Mouse (Mus musculus): ENCODE data around the gene Gm37240. TPM values are rescaled to one million over a fixed set of nuclear protein-coding genes. Genes with fewer than 3 reads are reported as not detected.
A peak's percentile ranks its signal among the peaks of the same experiment; 100 is the strongest.

Gene Gm37240
- polyA plus RNA-seq, 1 experiment from 2014 or later = 0.52 TPM

GRCm38 (mm10) chr3:85592640-85593252 is 294.6 kb downstream of the Gm37240 start:
- no peaks in the 10 kb centered on the region for H3K9me3 ChIP-seq (ENCODE audit: control insufficient read depth, low read length)
- H3K4me3 ChIP-seq (ENCODE audit: low read depth, low read length) = no peak overlapping the region
- DNase-seq (ENCODE audit: low spot score) (no peak), ATAC-seq (ENCODE audit: low FRiP score) (no peak)
- H3K4me2 ChIP-seq (replicated peaks; ENCODE audit: low read depth, low read length) = no peak overlapping the region
- no peak overlapping the region for H3K27ac ChIP-seq (ENCODE audit: low read depth, low read length)
- H3K9ac ChIP-seq (ENCODE audit: low read depth, low read length) = no peak overlapping the region
- H3K36me3 ChIP-seq (ENCODE audit: control insufficient read depth, insufficient read depth, low read length) = no peaks in the 10 kb centered on the region
- 93% methylated on average over 5 of the region's 5 CpGs for WGBS
- H3K4me1 ChIP-seq (replicated peaks; ENCODE audit: control insufficient read depth, insufficient read depth, low read length) = no peaks in the 10 kb centered on the region
- no peaks in the 10 kb centered on the region for H3K27me3 ChIP-seq (ENCODE audit: control insufficient read depth, insufficient read depth, low read length)

- no peak for ATAC-seq (ENCODE audit: low FRiP score)
- H3K4me2 ChIP-seq (replicated peaks; ENCODE audit: low read depth, low read length) = no peak overlapping the region
- WGBS = 80% methylated on average over 4 of the region's 4 CpGs
Measured at GRCm38 (mm10) chr3:85592067-85592466, 295.3 kb downstream of the Gm37240 start.

GRCm38 (mm10) chr3:85590090-85590754 is 297.1 kb downstream of the Gm37240 start:
- H3K27ac ChIP-seq (ENCODE audit: low read depth, low read length) = no peak overlapping the region
- H3K9ac ChIP-seq (ENCODE audit: low read depth, low read length) = no peak overlapping the region
- H3K4me1 ChIP-seq (replicated peaks; ENCODE audit: control insufficient read depth, insufficient read depth, low read length) = no peaks in the 10 kb centered on the region
- no peak overlapping the region for H3K4me2 ChIP-seq (replicated peaks; ENCODE audit: low read depth, low read length)
- H3K9me3 ChIP-seq (ENCODE audit: control insufficient read depth, low read length) = no peaks in the 10 kb centered on the region
- no peak overlapping the region for H3K4me3 ChIP-seq (ENCODE audit: low read depth, low read length)
- no peak for DNase-seq (ENCODE audit: low spot score)
- H3K27me3 ChIP-seq (ENCODE audit: control insufficient read depth, insufficient read depth, low read length) = no peaks in the 10 kb centered on the region
- no peaks in the 10 kb centered on the region for H3K36me3 ChIP-seq (ENCODE audit: control insufficient read depth, insufficient read depth, low read length)
- 83% methylated on average over 3 of the region's 3 CpGs for WGBS
- no peak for ATAC-seq (ENCODE audit: low FRiP score)

More at GRCm38 (mm10) chr3:85592067-85592466, 295.3 kb downstream of the Gm37240 start:
- DNase-seq (ENCODE audit: low spot score) = no peak
- Histone ChIP-seq H3K4me1 (replicated peaks; ENCODE audit: control insufficient read depth, insufficient read depth, low read length) (no peaks in the 10 kb centered on the region), H3K27me3 (ENCODE audit: control insufficient read depth, insufficient read depth, low read length) (no peaks in the 10 kb centered on the region), H3K4me3 (ENCODE audit: low read depth, low read length) (no peak overlapping the region), H3K36me3 (ENCODE audit: control insufficient read depth, insufficient read depth, low read length) (no peaks in the 10 kb centered on the region), H3K9ac (ENCODE audit: low read depth, low read length) (no peak overlapping the region), H3K27ac (ENCODE audit: low read depth, low read length) (no peak overlapping the region), H3K9me3 (ENCODE audit: control insufficient read depth, low read length) (no peaks in the 10 kb centered on the region)

GRCm38 (mm10) chr3:85588701-85589100 is 298.6 kb downstream of the Gm37240 start:
- ATAC-seq (ENCODE audit: low FRiP score) (no peak), DNase-seq (ENCODE audit: low spot score) (no peak)
- no peaks in the 10 kb centered on the region for H3K27me3 ChIP-seq (ENCODE audit: control insufficient read depth, insufficient read depth, low read length)
- H3K4me2 ChIP-seq (replicated peaks; ENCODE audit: low read depth, low read length) = no peak overlapping the region
- no peak overlapping the region for H3K27ac ChIP-seq (ENCODE audit: low read depth, low read length)
- no peak overlapping the region for H3K4me3 ChIP-seq (ENCODE audit: low read depth, low read length)
- WGBS = 80% methylated on average over 2 of the region's 2 CpGs
- H3K9me3 ChIP-seq (ENCODE audit: control insufficient read depth, low read length) = no peaks in the 10 kb centered on the region
- no peaks in the 10 kb centered on the region for H3K4me1 ChIP-seq (replicated peaks; ENCODE audit: control insufficient read depth, insufficient read depth, low read length)
- no peak overlapping the region for H3K9ac ChIP-seq (ENCODE audit: low read depth, low read length)
- no peaks in the 10 kb centered on the region for H3K36me3 ChIP-seq (ENCODE audit: control insufficient read depth, insufficient read depth, low read length)

- H3K27ac ChIP-seq (ENCODE audit: low read depth, low read length) = no peak overlapping the region
- H3K36me3 ChIP-seq (ENCODE audit: control insufficient read depth, insufficient read depth, low read length) = no peaks in the 10 kb centered on the region
- no peaks in the 10 kb centered on the region for H3K27me3 ChIP-seq (ENCODE audit: control insufficient read depth, insufficient read depth, low read length)
- 90% methylated on average over 4 of the region's 4 CpGs for WGBS
- H3K4me3 ChIP-seq (ENCODE audit: low read depth, low read length) = no peak overlapping the region
- no peak for ATAC-seq (ENCODE audit: low FRiP score)
- H3K9me3 ChIP-seq (ENCODE audit: control insufficient read depth, low read length) = no peaks in the 10 kb centered on the region
- H3K4me1 ChIP-seq (replicated peaks; ENCODE audit: control insufficient read depth, insufficient read depth, low read length) = no peaks in the 10 kb centered on the region
- no peak for DNase-seq (ENCODE audit: low spot score)
- H3K9ac ChIP-seq (ENCODE audit: low read depth, low read length) = no peak overlapping the region
- H3K4me2 ChIP-seq (replicated peaks; ENCODE audit: low read depth, low read length) = no peak overlapping the region
Measured at GRCm38 (mm10) chr3:85584966-85585365, 302.4 kb downstream of the Gm37240 start.

- H3K9ac ChIP-seq (ENCODE audit: low read depth, low read length) = no peak overlapping the region
- ATAC-seq (ENCODE audit: low FRiP score) (no peak), DNase-seq (ENCODE audit: low spot score) (no peak)
- H3K36me3 ChIP-seq (ENCODE audit: control insufficient read depth, insufficient read depth, low read length) = no peaks in the 10 kb centered on the region
- 89% methylated on average over 5 of the region's 5 CpGs for WGBS
- no peak overlapping the region for H3K4me3 ChIP-seq (ENCODE audit: low read depth, low read length)
- no peaks in the 10 kb centered on the region for H3K9me3 ChIP-seq (ENCODE audit: control insufficient read depth, low read length)
- no peak overlapping the region for H3K27ac ChIP-seq (ENCODE audit: low read depth, low read length)
- H3K27me3 ChIP-seq (ENCODE audit: control insufficient read depth, insufficient read depth, low read length) = no peaks in the 10 kb centered on the region
- no peaks in the 10 kb centered on the region for H3K4me1 ChIP-seq (replicated peaks; ENCODE audit: control insufficient read depth, insufficient read depth, low read length)
- H3K4me2 ChIP-seq (replicated peaks; ENCODE audit: low read depth, low read length) = no peak overlapping the region
Measured at GRCm38 (mm10) chr3:85583194-85583593, 304.1 kb downstream of the Gm37240 start.

- Histone ChIP-seq H3K27ac (ENCODE audit: low read depth, low read length) (no peak overlapping the region), H3K4me1 (replicated peaks; ENCODE audit: control insufficient read depth, insufficient read depth, low read length) (no peaks in the 10 kb centered on the region), H3K27me3 (ENCODE audit: control insufficient read depth, insufficient read depth, low read length) (no peaks in the 10 kb centered on the region), H3K9me3 (ENCODE audit: control insufficient read depth, low read length) (no peaks in the 10 kb centered on the region), H3K36me3 (ENCODE audit: control insufficient read depth, insufficient read depth, low read length) (no peaks in the 10 kb centered on the region), H3K9ac (ENCODE audit: low read depth, low read length) (no peak overlapping the region), H3K4me2 (replicated peaks; ENCODE audit: low read depth, low read length) (no peak overlapping the region), H3K4me3 (ENCODE audit: low read depth, low read length) (no peak overlapping the region)
- ATAC-seq (ENCODE audit: low FRiP score) (no peak), DNase-seq (ENCODE audit: low spot score) (no peak)
- 84% methylated on average over 2 of the region's 2 CpGs for WGBS
Measured at GRCm38 (mm10) chr3:85582726-85583125, 304.6 kb downstream of the Gm37240 start.

- ATAC-seq (ENCODE audit: low FRiP score) (peak; percentile 100), DNase-seq (ENCODE audit: low spot score) (peak; percentile 96)
- Histone ChIP-seq H3K27me3 (ENCODE audit: control insufficient read depth, insufficient read depth, low read length) (no peaks in the 10 kb centered on the region), H3K9me3 (ENCODE audit: control insufficient read depth, low read length) (no peaks in the 10 kb centered on the region), H3K9ac (ENCODE audit: low read depth, low read length) (peak within 1 kb of the TSS; percentile 89), H3K27ac (ENCODE audit: low read depth, low read length) (peak within 1 kb of the TSS; percentile 62; the same call in 1 of the 2 replicates), H3K4me1 (replicated peaks; ENCODE audit: control insufficient read depth, insufficient read depth, low read length) (no peaks in the 10 kb centered on the region), H3K36me3 (ENCODE audit: control insufficient read depth, insufficient read depth, low read length) (no peaks in the 10 kb centered on the region), H3K4me2 (replicated peaks; ENCODE audit: low read depth, low read length) (peak within 1 kb of the TSS; percentile 67), H3K4me3 (ENCODE audit: low read depth, low read length) (peak within 1 kb of the TSS; percentile 75)
- WGBS = 4% methylated on average over 41 of the region's 41 CpGs
Measured at GRCm38 (mm10) chr3:85573864-85574830, 313.2 kb downstream of the Gm37240 start, which contains the start of gene Gatb. Gatb (plus strand) TSS chr3:85574119.

Measured in hindbrain, embryonic 11.5 days (tissue).